Mouse (Mus musculus): Measurements from ENCODE around the gene Amh.

DNA sequence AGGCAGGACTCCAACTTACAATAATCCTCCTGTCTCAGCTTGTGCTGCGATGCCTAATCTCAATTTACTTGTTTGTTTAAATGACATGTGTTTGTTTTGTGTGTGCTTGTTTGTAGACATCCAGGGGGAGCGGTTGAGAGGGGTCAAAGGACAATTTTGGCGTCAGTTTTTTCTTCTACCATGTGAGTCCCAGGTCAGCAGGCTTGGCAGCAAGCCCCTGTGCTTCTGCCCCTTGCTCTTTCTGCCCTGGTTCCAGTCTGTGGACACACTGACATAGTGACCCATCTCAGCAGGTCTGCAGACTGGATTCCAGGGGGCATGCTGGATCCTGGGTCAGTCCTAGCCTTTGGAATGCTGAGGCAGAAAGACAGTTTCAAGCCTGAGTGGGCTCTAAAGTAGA, 14.4 kb downstream of the Amh start:
- TF ChIP-seq CTCF (IDR thresholded peaks at IDR 0.05; ENCODE audit: borderline replicate concordance, insufficient read depth, low read length) = no peak
- no peak for TF ChIP-seq POLR2A (IDR thresholded peaks at IDR 0.05; ENCODE audit: low read depth, low read length)
